Mouse (Mus musculus) CD4-positive, CD25-positive, alpha-beta regulatory T cell (primary cell): ENCODE data around the gene Vmn1r229. TPM values are rescaled to one million over a fixed set of nuclear protein-coding genes. Genes with fewer than 3 reads are reported as not detected.

ENCODE experiments used
- polyA plus RNA-seq: library from polyadenylated mRNA; unstranded; fragments of 100-300 nt; shearing (Covaris generic); gene quantifications from one replicate; pipeline ENCODE4 v1.2.1, GENCODE M21; 2017

The Vmn1r229 gene
- polyA plus RNA-seq, result 0.02 TPM

DNA sequence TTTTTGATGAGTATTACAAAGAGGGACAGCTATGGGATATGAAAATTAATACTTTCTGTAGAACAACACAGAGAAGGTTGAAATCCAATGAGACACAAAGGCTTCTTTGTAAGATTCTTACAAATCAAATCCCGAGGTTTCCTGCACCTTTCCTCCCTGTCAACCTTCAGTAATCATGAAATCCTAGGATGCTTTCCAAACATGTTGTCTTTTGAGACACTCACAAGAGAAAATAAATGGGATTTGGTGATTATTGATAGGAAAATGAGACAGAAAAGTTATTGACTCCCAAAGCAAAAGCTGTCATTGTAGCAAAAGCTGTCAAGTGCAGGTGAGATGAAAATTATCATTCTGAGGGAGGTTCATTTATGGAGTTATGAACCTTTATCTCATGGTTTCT is at the start of gene Vmn1r229:
TSS of gene Vmn1r229 (plus strand) at position 301 of the 400 bp plus-strand sequence.

DNA sequence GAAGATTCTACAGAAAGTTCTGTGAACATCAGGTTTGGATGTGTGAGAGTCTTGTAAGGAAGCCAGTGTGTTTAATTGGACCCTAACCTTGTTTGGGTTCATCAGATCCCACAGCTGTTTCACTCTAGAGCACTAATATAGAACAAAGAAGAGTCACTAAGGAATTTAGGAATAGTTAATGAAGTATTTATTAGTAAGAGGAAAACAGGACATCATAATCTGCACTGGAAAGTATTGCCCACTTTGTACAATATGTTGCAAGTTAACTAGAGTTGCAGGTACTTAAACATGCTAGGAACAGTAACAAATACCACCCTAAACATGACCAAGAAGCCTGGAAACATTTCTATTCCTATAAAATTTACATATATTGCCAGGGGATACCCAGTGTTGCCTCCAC is 25.3 kb upstream of the Vmn1r229 start, which contains the start of gene Vmn1r228:
TSS of gene Vmn1r228 (minus strand) at position 101 of the 400 bp plus-strand sequence.

DNA sequence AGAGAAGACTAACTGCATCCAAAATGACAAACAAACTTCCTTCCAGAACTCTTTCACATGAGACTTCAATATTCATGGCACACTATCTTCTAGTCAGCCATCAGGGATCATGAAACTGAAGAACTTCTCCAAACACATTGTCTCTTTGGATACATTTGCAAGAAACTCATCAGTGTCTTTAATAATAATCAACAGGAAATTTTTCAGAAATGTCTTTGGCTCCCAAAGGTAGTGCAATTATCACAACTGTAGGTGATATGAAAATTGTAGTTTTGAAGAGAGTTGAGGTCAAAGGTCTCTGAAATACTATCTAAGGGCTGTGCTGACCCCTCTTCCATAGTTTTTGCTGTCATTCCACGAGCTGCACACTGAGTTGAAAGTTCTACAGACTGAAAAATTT is 28.8 kb downstream of the Vmn1r229 start, which contains the start of gene Vmn1r230:
TSS of gene Vmn1r230 (plus strand) at position 301 of the 400 bp plus-strand sequence.

Other genes starting within 250 kb of the Vmn1r229 start
- gene Vmn2r109, start 246.8 kb upstream of the Vmn1r229 start, polyA plus RNA-seq, result not detected
- 0.02 TPM for gene Vmn2r110, start 215.1 kb upstream of the Vmn1r229 start, polyA plus RNA-seq
- not detected for gene Fpr-rs3, start 186.7 kb upstream of the Vmn1r229 start, polyA plus RNA-seq
- gene Vmn1r226, start 128.7 kb upstream of the Vmn1r229 start, polyA plus RNA-seq, result not detected
- gene Vmn1r227, start 81.7 kb upstream of the Vmn1r229 start, polyA plus RNA-seq, result not detected
- gene Vmn1r228, start 25.4 kb upstream of the Vmn1r229 start, polyA plus RNA-seq, result not detected
- not detected for gene Vmn1r230, start 28.9 kb downstream of the Vmn1r229 start, polyA plus RNA-seq
- gene Vmn1r231, start 93.5 kb downstream of the Vmn1r229 start, polyA plus RNA-seq, result not detected
- gene Vmn1r232, start 108.2 kb downstream of the Vmn1r229 start, polyA plus RNA-seq, result not detected
- gene Ppp2r1a, start 133.8 kb downstream of the Vmn1r229 start, polyA plus RNA-seq, result 279 TPM
- 0.04 TPM for gene Vmn1r233, start 184.9 kb downstream of the Vmn1r229 start, polyA plus RNA-seq
- 15.2 TPM for gene Zfp160, start 197.3 kb downstream of the Vmn1r229 start, polyA plus RNA-seq